ENCODE assay signal across 8 mouse cellular contexts in genomic region chr4:33292409-33293370, GRCm38 (mm10). TPM values are rescaled to one million over a fixed set of nuclear protein-coding genes. Genes with fewer than 3 reads are reported as not detected.
DNase-seq lines count a peak whose midpoint lies in the region; ATAC-seq and TF ChIP-seq lines count a peak whose summit lies in the region.

No protein-coding gene starts in this region.

- no peak overlapping the region for H3K4me3 ChIP-seq in midbrain, embryonic 11.5 days (ENCODE audit: low read depth, low read length)
- no peak overlapping the region for H3K4me3 ChIP-seq in midbrain, embryonic 15.5 days
- no peak overlapping the region for H3K4me3 ChIP-seq in kidney, embryonic 16.5 days (ENCODE audit: low read length)
- H3K4me3 ChIP-seq in liver, embryonic 14.5 days (ENCODE audit: insufficient read depth in 1 of 2, low read depth in 2 of 2, low read length in 2 of 2) = no peak overlapping the region
- H3K4me3 ChIP-seq in neural tube, embryonic 14.5 days (ENCODE audit: low read depth, low read length) = no peak overlapping the region

- DNase-seq in midbrain, embryonic 11.5 days (ENCODE audit: low spot score, missing footprints) = peak; percentile 96
- DNase-seq in embryo, embryonic 11 days = peak; percentile 84
- DNase-seq in heart, adult 8-10 months (ENCODE audit: low spot score) = peak; percentile 73
- peak; percentile 42 to 51 (median 45) for DNase-seq in liver, embryonic 14.5 days (ENCODE audit: low read depth in 3 of 3, low spot score in 3 of 3)
- DNase-seq in testis, postnatal 10 days (ENCODE audit: low spot score) = peak; percentile 92

- H3K4me2 ChIP-seq in midbrain, embryonic 11.5 days = no peak overlapping the region
- H3K4me2 ChIP-seq in midbrain, embryonic 15.5 days = no peak overlapping the region
- 0 out of 2 replicates have a peak overlapping the region, but pooled peaks have one; percentile 21 for H3K4me2 ChIP-seq in kidney, embryonic 16.5 days (replicated peaks; ENCODE audit: low read depth, low read length)
- H3K4me2 ChIP-seq in liver, embryonic 14.5 days (ENCODE audit: low read depth) = no peak overlapping the region
- no peak overlapping the region for H3K4me2 ChIP-seq in neural tube, embryonic 14.5 days (ENCODE audit: low read depth, low read length)

- no peaks in the 10 kb centered on the region for H3K4me1 ChIP-seq in midbrain, embryonic 11.5 days (ENCODE audit: control insufficient read depth, insufficient read depth, low read length)
- no peaks in the 10 kb centered on the region for H3K4me1 ChIP-seq in midbrain, embryonic 15.5 days
- H3K4me1 ChIP-seq in kidney, embryonic 16.5 days (ENCODE audit: insufficient read depth, low read length) = no peaks in the 10 kb centered on the region; the same call in 1 of the 2 replicates
- H3K4me1 ChIP-seq in liver, embryonic 14.5 days (replicated peaks; ENCODE audit: control insufficient read depth in 2 of 2, insufficient read depth in 2 of 2, low read length in 1 of 2) = no peaks in the 10 kb centered on the region
- H3K4me1 ChIP-seq in neural tube, embryonic 14.5 days (ENCODE audit: control insufficient read depth, insufficient read depth, low read length) = no peaks in the 10 kb centered on the region

- no peak overlapping the region for H3K9ac ChIP-seq in midbrain, embryonic 11.5 days (ENCODE audit: low read length)
- no peak overlapping the region for H3K9ac ChIP-seq in midbrain, embryonic 15.5 days
- no peak overlapping the region for H3K9ac ChIP-seq in kidney, embryonic 16.5 days (replicated peaks; ENCODE audit: low read length)
- H3K9ac ChIP-seq in liver, embryonic 14.5 days (replicated peaks) = no peak overlapping the region
- H3K9ac ChIP-seq in neural tube, embryonic 14.5 days (replicated peaks; ENCODE audit: low read depth, low read length) = no peak overlapping the region

- TF ChIP-seq EP300 in liver, embryonic 14.5 days (IDR thresholded peaks at IDR 0.05; ENCODE audit: low read depth) = peak; percentile 69

- H3K27ac ChIP-seq in midbrain, embryonic 11.5 days (ENCODE audit: low read depth, low read length) = no peak overlapping the region
- H3K27ac ChIP-seq in midbrain, embryonic 15.5 days = no peak overlapping the region
- no peak overlapping the region for H3K27ac ChIP-seq in kidney, embryonic 16.5 days (ENCODE audit: low read length)
- H3K27ac ChIP-seq in liver, embryonic 14.5 days = no peak overlapping the region
- no peak overlapping the region for H3K27ac ChIP-seq in neural tube, embryonic 14.5 days (ENCODE audit: low read depth, low read length)

- WGBS in midbrain, embryonic 11.5 days = 29% methylated on average over 16 of the region's 16 CpGs
- WGBS in midbrain, embryonic 15.5 days = 26% methylated on average over 16 of the region's 16 CpGs
- WGBS in kidney, embryonic 16.5 days = 22% methylated on average over 16 of the region's 16 CpGs
- 8% methylated on average over 16 of the region's 16 CpGs for WGBS in liver, embryonic 14.5 days (ENCODE audit: insufficient replicate concordance)
- 27% methylated on average over 16 of the region's 16 CpGs for WGBS in neural tube, embryonic 14.5 days

- no peaks in the 10 kb centered on the region for H3K9me3 ChIP-seq in midbrain, embryonic 11.5 days (ENCODE audit: control insufficient read depth, low read length)
- no peaks in the 10 kb centered on the region for H3K9me3 ChIP-seq in midbrain, embryonic 15.5 days
- H3K9me3 ChIP-seq in kidney, embryonic 16.5 days (ENCODE audit: low read length) = no peaks in the 10 kb centered on the region
- no peaks in the 10 kb centered on the region for H3K9me3 ChIP-seq in liver, embryonic 14.5 days (ENCODE audit: control insufficient read depth, low read length)
- no peaks in the 10 kb centered on the region for H3K9me3 ChIP-seq in neural tube, embryonic 14.5 days (ENCODE audit: control insufficient read depth, low read length)

- no peak for ATAC-seq in midbrain, embryonic 11.5 days (ENCODE audit: low FRiP score)
- no peak for ATAC-seq in midbrain, embryonic 15.5 days (replicated peaks)
- no peak for ATAC-seq in kidney, embryonic 16.5 days (ENCODE audit: low FRiP score, low TSS enrichment)
- peak; percentile 53; the same call in 1 of the 2 replicates for ATAC-seq in liver, embryonic 14.5 days (ENCODE audit: insufficient read depth)
- peak; percentile 11; the same call in 1 of the 2 replicates for ATAC-seq in neural tube, embryonic 14.5 days (ENCODE audit: low read depth)

- peak; percentile 84 for TF ChIP-seq CTCF in liver, embryonic 14.5 days (IDR thresholded peaks at IDR 0.05; ENCODE audit: low read depth)

- H3K27me3 ChIP-seq in midbrain, embryonic 11.5 days (ENCODE audit: control insufficient read depth, insufficient read depth, low read length) = no peaks in the 10 kb centered on the region
- H3K27me3 ChIP-seq in midbrain, embryonic 15.5 days (replicated peaks) = no peaks in the 10 kb centered on the region
- H3K27me3 ChIP-seq in kidney, embryonic 16.5 days (ENCODE audit: insufficient read depth, low read length) = no peaks in the 10 kb centered on the region
- no peaks in the 10 kb centered on the region for H3K27me3 ChIP-seq in liver, embryonic 14.5 days (ENCODE audit: control insufficient read depth, insufficient read depth, low read length)
- no peaks in the 10 kb centered on the region for H3K27me3 ChIP-seq in neural tube, embryonic 14.5 days (ENCODE audit: control insufficient read depth, insufficient read depth, low read length)

- no peaks in the 10 kb centered on the region; the same call in 1 of the 2 replicates for H3K36me3 ChIP-seq in midbrain, embryonic 11.5 days (ENCODE audit: control insufficient read depth, insufficient read depth, low read length)
- no peaks in the 10 kb centered on the region for H3K36me3 ChIP-seq in midbrain, embryonic 15.5 days (replicated peaks)
- H3K36me3 ChIP-seq in kidney, embryonic 16.5 days (ENCODE audit: insufficient read depth, low read length) = no peaks in the 10 kb centered on the region
- no peaks in the 10 kb centered on the region for H3K36me3 ChIP-seq in liver, embryonic 14.5 days (replicated peaks; ENCODE audit: control insufficient read depth, insufficient read depth, low read depth)
- no peaks in the 10 kb centered on the region for H3K36me3 ChIP-seq in neural tube, embryonic 14.5 days (ENCODE audit: control insufficient read depth, insufficient read depth, low read length)

RNA-seq across cellular contexts. Expression of gene Pnrc1, which starts 2.7 kb away (rescaled TPM):
- polyA plus RNA-seq in midbrain, embryonic 11.5 days (2014; fragmentation: Nextera tagmentation; extraction: Ambion mirVana) = 86.7 and 95.0 TPM in 2 replicates
- polyA plus RNA-seq in midbrain, embryonic 15.5 days (2015; fragmentation: Nextera tagmentation; extraction: Ambion mirVana) = 51.5 and 59.2 TPM in 2 replicates
- total RNA-seq in heart, adult 8-10 months (2022) = 100 to 1,000 TPM; 105 to 165 (median 142) TPM
- polyA plus RNA-seq in kidney, embryonic 16.5 days (2015; fragmentation: Nextera tagmentation; extraction: Ambion mirVana) = 81.9 and 83.0 TPM in 2 replicates
- polyA plus RNA-seq in liver, embryonic 14.5 days (2012; rRNA removed) = 11.3 and 17.8 TPM in 2 replicates
- 30.9 and 37.4 TPM in 2 replicates for polyA plus RNA-seq in liver, embryonic 14.5 days (2014; fragmentation: Nextera tagmentation; extraction: Ambion mirVana)
- polyA plus RNA-seq in neural tube, embryonic 14.5 days (2014; fragmentation: Nextera tagmentation; extraction: Ambion mirVana) = 58.4 and 64.5 TPM in 2 replicates

RNA-seq across cellular contexts. Expression of gene Rngtt, which starts 17.4 kb away (rescaled TPM):
- polyA plus RNA-seq in midbrain, embryonic 11.5 days (2014; fragmentation: Nextera tagmentation; extraction: Ambion mirVana) = 36.6 and 45.6 TPM in 2 replicates
- polyA plus RNA-seq in midbrain, embryonic 15.5 days (2015; fragmentation: Nextera tagmentation; extraction: Ambion mirVana) = 21.2 and 22.5 TPM in 2 replicates
- 10 to 100 TPM in 1 of 4 experiments, 1 to 10 TPM in 3; 8.7 to 10.4 (median 9.3) TPM for total RNA-seq in heart, adult 8-10 months (2022)
- 19.2 and 22.7 TPM in 2 replicates for polyA plus RNA-seq in kidney, embryonic 16.5 days (2015; fragmentation: Nextera tagmentation; extraction: Ambion mirVana)
- polyA plus RNA-seq in liver, embryonic 14.5 days (2012; rRNA removed) = 2.5 and 4.3 TPM in 2 replicates
- polyA plus RNA-seq in liver, embryonic 14.5 days (2014; fragmentation: Nextera tagmentation; extraction: Ambion mirVana) = 11.3 and 12.6 TPM in 2 replicates
- polyA plus RNA-seq in neural tube, embryonic 14.5 days (2014; fragmentation: Nextera tagmentation; extraction: Ambion mirVana) = 24.2 and 27.5 TPM in 2 replicates

Comparison
In these comparisons a context has a peak if more than half of its experiments do, and no peak if none do; other contexts are left out.
1. ATAC-seq: peak in liver, embryonic 14.5 days (single experiment) and neural tube, embryonic 14.5 days (single experiment); none in midbrain, embryonic 11.5 days (single experiment), midbrain, embryonic 15.5 days (single experiment) and kidney, embryonic 16.5 days (single experiment).
2. DNase-seq: peak in every context shown above with its lines; median percentile 96 in midbrain, embryonic 11.5 days; 92 in testis, postnatal 10 days; 84 in embryo, embryonic 11 days; 73 in heart, adult 8-10 months; 45 in liver, embryonic 14.5 days.